In the genomic region with DNA sequence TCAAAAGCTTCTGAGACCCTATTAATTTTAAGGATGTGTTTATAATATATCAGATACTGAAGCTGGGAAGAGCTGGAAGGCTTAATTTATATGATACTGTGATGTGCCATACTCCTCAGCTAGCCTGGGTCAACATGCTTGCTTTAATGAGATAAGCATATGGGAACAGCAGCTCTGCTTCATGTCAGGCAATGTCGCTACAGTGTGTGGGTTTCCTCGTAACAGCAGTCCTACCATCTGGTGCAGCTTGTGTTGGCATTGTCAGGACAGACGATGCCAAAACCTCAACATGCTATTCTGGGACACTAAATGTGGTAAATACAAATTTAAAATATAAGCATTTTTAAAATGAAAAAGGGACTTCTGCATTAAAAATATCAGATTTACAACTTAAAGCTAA, we compare ENCODE assay signal across 9 mouse cellular contexts. TPM values are rescaled to one million over a fixed set of nuclear protein-coding genes. Genes with fewer than 3 reads are reported as not detected.
DNase-seq lines count a peak whose midpoint lies in the region; ATAC-seq lines count a peak whose summit lies in the region.
"Had no signal": no experiment of that assay in that cellular context is flagged by ENCODE, and none has a peak within 500 bp of the region (broad histone marks: within the 10 kb centered on the region; RNA-seq: fewer than 3 reads in every experiment).

No protein-coding gene starts in this region.

- H3K4me2 ChIP-seq in midbrain, embryonic 11.5 days: no peak overlapping the region

- H3K4me3 ChIP-seq in megakaryocyte, embryonic 14.5 days (replicated peaks): peak overlapping the region; percentile 67
- H3K4me3 ChIP-seq in midbrain, embryonic 11.5 days (ENCODE audit: low read depth, low read length): no peak overlapping the region

- H3K4me1 ChIP-seq in megakaryocyte, embryonic 14.5 days: peaks cover 16% of the 10 kb centered on the region
- H3K4me1 ChIP-seq in midbrain, embryonic 11.5 days (ENCODE audit: control insufficient read depth, insufficient read depth, low read length): no peaks in the 10 kb centered on the region

- intact Hi-C loops in left cerebral cortex, postnatal 25 days (cut with DNase I): no loop called here

- H3K9me3 ChIP-seq in megakaryocyte, embryonic 14.5 days: no peaks in the 10 kb centered on the region
- H3K9me3 ChIP-seq in midbrain, embryonic 11.5 days (ENCODE audit: control insufficient read depth, low read length): no peaks in the 10 kb centered on the region

- H3K36me3 ChIP-seq in megakaryocyte, embryonic 14.5 days (replicated peaks; ENCODE audit: low read length): no peaks in the 10 kb centered on the region
- no peaks in the 10 kb centered on the region for H3K36me3 ChIP-seq in midbrain, embryonic 11.5 days (ENCODE audit: control insufficient read depth, insufficient read depth, low read length)

- DNase-seq in frontal cortex, postnatal 14 days (ENCODE audit: low spot score in 2 of 2): peak; percentile 34 to 56
- DNase-seq in left cerebral cortex, postnatal 25 days (ENCODE audit: low spot score in 2 of 2): peak; percentile 69 to 94
- DNase-seq in adipocyte (ENCODE audit: low spot score): no peak
- no peak for DNase-seq in Muller cell, postnatal 12 days (ENCODE audit: inconsistent ontology term)
- DNase-seq in midbrain, embryonic 11.5 days (ENCODE audit: low spot score, missing footprints): no peak
- no peak for DNase-seq in lung, postnatal 25 days (ENCODE audit: low spot score)
- DNase-seq: kidney, postnatal 14 days had no signal

- ATAC-seq in megakaryocyte, adult 5-6 weeks (ENCODE audit: poor library complexity, severe bottlenecking): no peak
- ATAC-seq in midbrain, embryonic 11.5 days (ENCODE audit: low FRiP score): no peak

- no peak overlapping the region for H3K27ac ChIP-seq in midbrain, embryonic 11.5 days (ENCODE audit: low read depth, low read length)

- WGBS in midbrain, embryonic 11.5 days: 91% methylated on average over 3 of the region's 3 CpGs

- H3K9ac ChIP-seq in midbrain, embryonic 11.5 days (ENCODE audit: low read length): no peak overlapping the region

- H3K27me3 ChIP-seq in megakaryocyte, embryonic 14.5 days (replicated peaks): no peaks in the 10 kb centered on the region
- no peaks in the 10 kb centered on the region for H3K27me3 ChIP-seq in midbrain, embryonic 11.5 days (ENCODE audit: control insufficient read depth, insufficient read depth, low read length)

RNA-seq across cellular contexts. Expression of gene Glg1, which starts 40.9 kb away (rescaled TPM):
- polyA plus RNA-seq in megakaryocyte, embryonic 14.5 days (2012; ENCODE audit: insufficient read depth, low replicate concordance): 18.0 and 27.3 TPM in 2 replicates
- total RNA-seq in megakaryocyte, adult 5-6 weeks (2015): 52.3 and 56.4 TPM in 2 replicates
- 55.9 and 56.6 TPM in 2 replicates for total RNA-seq in megakaryocyte, adult 5-6 weeks (2017)
- total RNA-seq in left cerebral cortex, postnatal 25 days (2021): 100 to 1,000 TPM; 149 to 151 TPM
- polyA plus RNA-seq in midbrain, embryonic 11.5 days (2014; fragmentation: Nextera tagmentation; extraction: Ambion mirVana): 76.6 and 82.4 TPM in 2 replicates

Comparison
In these comparisons a context has a peak if more than half of its experiments do, and no peak if none do; other contexts are left out.
1. DNase-seq: peak in frontal cortex, postnatal 14 days (2 of 2) and left cerebral cortex, postnatal 25 days (2 of 2); none in adipocyte (single experiment), Muller cell, postnatal 12 days (single experiment), midbrain, embryonic 11.5 days (single experiment) and lung, postnatal 25 days (single experiment).